Mouse (Mus musculus) cerebellum, adult 8-10 months (tissue): ENCODE data around the gene Mars2.

Source experiments
- DNase-seq: peaks from one replicate; pipeline ENCODE4 v3.0.0; 2022

Mars2 gene

GRCm38 (mm10) chr1:55236890-55237642, at the start of gene Mars2:
Gene Mars2 (plus strand): TSS chr1:55237177.
- peak; percentile 91 for DNase-seq

- DNase-seq, result no peak
Observed at GRCm38 (mm10) chr1:55192015-55192414, 45.0 kb upstream of the Mars2 start.

GRCm38 (mm10) chr1:55192824-55193223, 44.2 kb upstream of the Mars2 start:
- DNase-seq, result no peak

- DNase-seq, result no peak
Observed at GRCm38 (mm10) chr1:55193316-55193715, 43.7 kb upstream of the Mars2 start.

GRCm38 (mm10) chr1:55194064-55194915, 42.7 kb upstream of the Mars2 start:
- no peak for DNase-seq

- DNase-seq, result no peak
Observed at GRCm38 (mm10) chr1:55195021-55195420, 42.0 kb upstream of the Mars2 start.

GRCm38 (mm10) chr1:55196327-55197003, 40.5 kb upstream of the Mars2 start:
- no peak for DNase-seq

GRCm38 (mm10) chr1:55198719-55199118, 38.3 kb upstream of the Mars2 start:
- DNase-seq, result no peak

GRCm38 (mm10) chr1:55201850-55202752, 34.9 kb upstream of the Mars2 start:
- DNase-seq, result peak; percentile 9

- no peak for DNase-seq
Observed at GRCm38 (mm10) chr1:55205808-55206327, 31.1 kb upstream of the Mars2 start.

GRCm38 (mm10) chr1:55207561-55207960, 29.4 kb upstream of the Mars2 start:
- DNase-seq, result no peak

GRCm38 (mm10) chr1:55208500-55209140, 28.4 kb upstream of the Mars2 start:
- no peak for DNase-seq

GRCm38 (mm10) chr1:55210202-55210965, 26.6 kb upstream of the Mars2 start:
- DNase-seq, result no peak

GRCm38 (mm10) chr1:55211081-55211480, 25.9 kb upstream of the Mars2 start:
- no peak for DNase-seq

GRCm38 (mm10) chr1:55212771-55213170, 24.2 kb upstream of the Mars2 start:
- DNase-seq, result no peak

GRCm38 (mm10) chr1:55213475-55213874, 23.5 kb upstream of the Mars2 start:
- no peak for DNase-seq

- DNase-seq, result no peak
Observed at GRCm38 (mm10) chr1:55213936-55214335, 23.0 kb upstream of the Mars2 start.

GRCm38 (mm10) chr1:55215185-55215813, 21.7 kb upstream of the Mars2 start:
- no peak for DNase-seq

GRCm38 (mm10) chr1:55217191-55217590, 19.8 kb upstream of the Mars2 start:
- DNase-seq, result no peak

- DNase-seq, result no peak
Observed at GRCm38 (mm10) chr1:55221352-55221751, 15.6 kb upstream of the Mars2 start.
